Mouse (Mus musculus) embryonic facial prominence, embryonic 15.5 days (tissue): ENCODE data around the gene Zfp398. TPM values are rescaled to one million over a fixed set of nuclear protein-coding genes. Genes with fewer than 3 reads are reported as not detected.
"Not testable (repeated sequence)": the region's sequence is repeated elsewhere in the genome, so short reads cannot be mapped to it uniquely, and the experiment has no call there.

Source experiments
- ATAC-seq: fragments of 200-750 bp; cut with Nextera tagmentation; 2 replicates; pipeline ENCODE4 v1.8.0; 2017; ENCODE audit warnings: low read depth, moderate TSS enrichment; ENCODE audit not compliant: insufficient number of reproducible peaks, low FRiP score, low TSS enrichment
- H3K27ac ChIP-seq: fragments of 300-500 bp; sonication (generic); replicated peaks from 2 replicates; pipeline ENCODE4 v1.5.1; 2015; ENCODE audit warnings: mild to moderate bottlenecking, inconsistent platforms
- H3K27me3 ChIP-seq: fragments of 300-500 bp; sonication (generic); 2 replicates; pipeline ENCODE4 v1.6.1; 2015; ENCODE audit warnings: inconsistent platforms
- H3K36me3 ChIP-seq: fragments of 300-500 bp; sonication (generic); 2 replicates; pipeline ENCODE4 v1.6.1; 2015; ENCODE audit warnings: mild to moderate bottlenecking, inconsistent platforms
- H3K4me1 ChIP-seq: fragments of 300-500 bp; sonication (generic); 2 replicates; pipeline ENCODE4 v1.6.1; 2015; ENCODE audit warnings: inconsistent platforms
- H3K4me2 ChIP-seq: fragments of 300-500 bp; sonication (generic); replicated peaks from 2 replicates; pipeline ENCODE4 v1.6.1; 2015; ENCODE audit warnings: mild to moderate bottlenecking, inconsistent platforms
- H3K4me3 ChIP-seq: fragments of 300-500 bp; sonication (generic); replicated peaks from 2 replicates; pipeline ENCODE4 v1.5.1; 2015; ENCODE audit warnings: mild to moderate bottlenecking, inconsistent platforms
- H3K9ac ChIP-seq: fragments of 300-500 bp; sonication (generic); 2 replicates; pipeline ENCODE4 v1.6.1; 2015; ENCODE audit warnings: inconsistent platforms
- H3K9me3 ChIP-seq: fragments of 300-500 bp; sonication (generic); replicated peaks from 2 replicates; pipeline ENCODE4 v1.6.1; 2016; ENCODE audit warnings: inconsistent platforms
- WGBS: fragments of 180-500 bp; shearing (Covaris S2); methylation state at CpG from one replicate; pipeline ENCODE4 v1.1.7; 2015; 5-methylcytosine and 5-hydroxymethylcytosine counted together
- polyA plus RNA-seq: library from polyadenylated mRNA; unstranded; fragments of >200 nt; fragmentation: Nextera tagmentation; extraction: Ambion mirVana; gene quantifications from 2 replicates; pipeline ENCODE4 v1.2.1, GENCODE M21; 2015

The Zfp398 gene
- polyA plus RNA-seq, 1 experiment from 2014 or later, result 11.9 TPM

- not testable (repeated sequence) for H3K4me2 ChIP-seq, H3K4me1 ChIP-seq, H3K27me3 ChIP-seq, H3K9me3 ChIP-seq, H3K9ac ChIP-seq, H3K27ac ChIP-seq, ATAC-seq, H3K4me3 ChIP-seq
- H3K36me3 ChIP-seq, result peaks cover 32% of the 10 kb centered on the region
- 87% methylated on average over 3 of the region's 3 CpGs for WGBS
Observed at GRCm38 (mm10) chr6:47857729-47858128, 22.3 kb downstream of the Zfp398 start.

- 84% methylated on average over 5 of the region's 5 CpGs for WGBS
- ATAC-seq, result no peak
- H3K4me3 ChIP-seq, result no peak overlapping the region
- H3K9ac ChIP-seq, result no peak overlapping the region
- H3K36me3 ChIP-seq, result peaks cover 9% of the 10 kb centered on the region
- H3K9me3 ChIP-seq, result no peaks in the 10 kb centered on the region
- H3K27ac ChIP-seq, result no peak overlapping the region
- H3K27me3 ChIP-seq, result no peaks in the 10 kb centered on the region
- H3K4me2 ChIP-seq, result no peak overlapping the region
- H3K4me1 ChIP-seq, result no peaks in the 10 kb centered on the region
Observed at GRCm38 (mm10) chr6:47872266-47872665, 36.8 kb downstream of the Zfp398 start.

GRCm38 (mm10) chr6:47877058-47877457, 41.6 kb downstream of the Zfp398 start, which contains the start of gene Zfp282:
Zfp282 (plus strand) TSS chr6:47877204.
- WGBS, result 3% methylated on average over 9 of the region's 9 CpGs
- H3K27ac ChIP-seq, result peak within 1 kb of the TSS; percentile 98
- H3K9me3 ChIP-seq, result no peaks in the 10 kb centered on the region
- H3K27me3 ChIP-seq, result no peaks in the 10 kb centered on the region
- peak within 1 kb of the TSS; percentile 73 for H3K4me3 ChIP-seq
- peaks cover 21% of the 10 kb centered on the region for H3K4me1 ChIP-seq
- H3K9ac ChIP-seq, result peak within 1 kb of the TSS; percentile 96
- H3K4me2 ChIP-seq, result peak within 1 kb of the TSS; percentile 83
- peaks cover 20% of the 10 kb centered on the region for H3K36me3 ChIP-seq
- ATAC-seq, result no peak

- Histone ChIP-seq H3K9me3 (no peaks in the 10 kb centered on the region), H3K9ac (peak overlapping the region; percentile 96), H3K4me1 (peaks cover 21% of the 10 kb centered on the region), H3K4me3 (peak overlapping the region; percentile 73), H3K36me3 (peaks cover 23% of the 10 kb centered on the region), H3K27me3 (no peaks in the 10 kb centered on the region), H3K27ac (peak overlapping the region; percentile 98), H3K4me2 (peak overlapping the region; percentile 83)
- WGBS, result under 1% methylated on average over 58 of the region's 71 CpGs
- peak; percentile 94 for ATAC-seq
Observed at GRCm38 (mm10) chr6:47877461-47878132, 42.1 kb downstream of the Zfp398 start.

GRCm38 (mm10) chr6:47878133-47878514, 42.7 kb downstream of the Zfp398 start:
- Histone ChIP-seq H3K4me3 (peak overlapping the region; percentile 73), H3K4me1 (peaks cover 21% of the 10 kb centered on the region), H3K27me3 (no peaks in the 10 kb centered on the region), H3K9me3 (no peaks in the 10 kb centered on the region), H3K36me3 (peaks cover 29% of the 10 kb centered on the region), H3K4me2 (peak overlapping the region; percentile 83), H3K9ac (peak overlapping the region; percentile 96), H3K27ac (peak overlapping the region; percentile 98)
- ATAC-seq, result no peak
- under 1% methylated on average over 11 of the region's 11 CpGs for WGBS

- Histone ChIP-seq H3K27ac (peak overlapping the region; percentile 98), H3K4me3 (peak overlapping the region; percentile 73), H3K27me3 (no peaks in the 10 kb centered on the region), H3K36me3 (peaks cover 33% of the 10 kb centered on the region), H3K4me2 (peak overlapping the region; percentile 83), H3K9me3 (no peaks in the 10 kb centered on the region), H3K9ac (peak overlapping the region; percentile 96), H3K4me1 (peaks cover 21% of the 10 kb centered on the region)
- ATAC-seq, result no peak
- 34% methylated on average over 3 of the region's 3 CpGs for WGBS
Observed at GRCm38 (mm10) chr6:47878593-47878992, 43.1 kb downstream of the Zfp398 start.

GRCm38 (mm10) chr6:47879049-47879716, 43.7 kb downstream of the Zfp398 start:
- Histone ChIP-seq H3K9me3 (no peaks in the 10 kb centered on the region), H3K4me2 (peak overlapping the region; percentile 83), H3K4me3 (peak overlapping the region; percentile 73), H3K4me1 (peaks cover 21% of the 10 kb centered on the region), H3K36me3 (peaks cover 39% of the 10 kb centered on the region), H3K27ac (peak overlapping the region; percentile 98), H3K27me3 (no peaks in the 10 kb centered on the region), H3K9ac (peak overlapping the region; percentile 96; the same call in 1 of the 2 replicates)
- no peak for ATAC-seq
- WGBS, result 49% methylated on average over 4 of the region's 4 CpGs

GRCm38 (mm10) chr6:47880166-47880565, 44.7 kb downstream of the Zfp398 start:
- H3K4me3 ChIP-seq, result 0 out of 2 replicates have a peak overlapping the region, but pooled peaks have one; percentile 2
- H3K27me3 ChIP-seq, result no peaks in the 10 kb centered on the region
- 0 out of 2 replicates have a peak overlapping the region, but pooled peaks have one; percentile 83 for H3K4me2 ChIP-seq
- H3K4me1 ChIP-seq, result peaks cover 21% of the 10 kb centered on the region
- peaks cover 48% of the 10 kb centered on the region for H3K36me3 ChIP-seq
- H3K9me3 ChIP-seq, result no peaks in the 10 kb centered on the region
- no peak overlapping the region for H3K9ac ChIP-seq
- H3K27ac ChIP-seq, result peak overlapping the region; percentile 98; the same call in 1 of the 2 replicates
- 87% methylated on average over 10 of the region's 10 CpGs for whole genome bisulfite sequencing
- no peak for ATAC-seq

- Histone ChIP-seq H3K36me3 (peaks cover 75% of the 10 kb centered on the region), H3K9me3 (no peaks in the 10 kb centered on the region), H3K27ac (no peak overlapping the region), H3K4me1 (no peaks in the 10 kb centered on the region), H3K4me3 (no peak overlapping the region), H3K27me3 (no peaks in the 10 kb centered on the region), H3K4me2 (no peak overlapping the region), H3K9ac (no peak overlapping the region)
- no peak for ATAC-seq
- WGBS, result 84% methylated on average over 8 of the region's 8 CpGs
Observed at GRCm38 (mm10) chr6:47888812-47889383, 53.4 kb downstream of the Zfp398 start.

- WGBS, result 86% methylated on average over 6 of the region's 6 CpGs
Observed at GRCm38 (mm10) chr6:47899416-47899815, 64.0 kb downstream of the Zfp398 start.

GRCm38 (mm10) chr6:47903587-47903986, 68.1 kb downstream of the Zfp398 start:
- no peaks in the 10 kb centered on the region for H3K27me3 ChIP-seq
- 73% methylated on average over 4 of the region's 4 CpGs for WGBS
- no peaks in the 10 kb centered on the region for H3K9me3 ChIP-seq
- no peak for ATAC-seq
- no peaks in the 10 kb centered on the region for H3K4me1 ChIP-seq
- no peak overlapping the region for H3K4me3 ChIP-seq
- H3K27ac ChIP-seq, result no peak overlapping the region
- no peak overlapping the region for H3K9ac ChIP-seq
- H3K36me3 ChIP-seq, result peaks cover 88% of the 10 kb centered on the region
- no peak overlapping the region for H3K4me2 ChIP-seq

More at GRCm38 (mm10) chr6:47899416-47899815, 64.0 kb downstream of the Zfp398 start:
- Histone ChIP-seq H3K27ac (no peak overlapping the region), H3K4me3 (no peak overlapping the region), H3K9ac (no peak overlapping the region), H3K27me3 (no peaks in the 10 kb centered on the region), H3K4me2 (no peak overlapping the region), H3K9me3 (no peaks in the 10 kb centered on the region), H3K36me3 (peaks cover 69% of the 10 kb centered on the region), H3K4me1 (no peaks in the 10 kb centered on the region)
- no peak for ATAC-seq
